Mouse (Mus musculus): ENCODE measurements around the gene Gm6899.

Gm6899 gene

GRCm38 (mm10) chr11:26642141-26642540 is 49.1 kb downstream of the Gm6899 start:
- no peak for DNase-seq (ENCODE audit: low spot score in 2 of 2)
